Mouse (Mus musculus) ES-E14 (cell line): ENCODE results near the gene Ccdc42.

Experiments used
- CHD2 ChIP-seq: IDR thresholded peaks from 2 replicates; pipeline ENCODE4 v1.6.1; 2014; ENCODE audit warnings: mild to moderate bottlenecking, low read depth, low read length, inconsistent platforms
- HCFC1 ChIP-seq: IDR thresholded peaks from 2 replicates; pipeline ENCODE4 v1.6.1; 2012; ENCODE audit warnings: low read length, inconsistent platforms, borderline replicate concordance; ENCODE audit not compliant: insufficient read depth
- MAFK ChIP-seq: IDR thresholded peaks from 2 replicates; pipeline ENCODE4 v1.6.1; 2014; ENCODE audit warnings: mild to moderate bottlenecking, low read depth, low read length, inconsistent platforms; ENCODE audit not compliant: insufficient read depth
- ZNF384 ChIP-seq: IDR thresholded peaks from 2 replicates; pipeline ENCODE4 v1.6.1; 2012; ENCODE audit warnings: low read depth, low read length, inconsistent platforms

- TF ChIP-seq ZNF384: no peak
- TF ChIP-seq MAFK: no peak
- TF ChIP-seq CHD2: no peak
- no peak for TF ChIP-seq HCFC1
Measured at GRCm38 (mm10) chr11:68597912-68598311, 11.1 kb downstream of the Ccdc42 start.
